Mouse (Mus musculus) liver (tissue): ENCODE data around the gene Hoxb6.
A peak's percentile ranks its signal among the peaks of the same experiment; 100 is the strongest.

Experiments
- DNase-seq: peaks from one replicate; pipeline ENCODE4 v3.0.0-alpha.2; 2020; ENCODE audit warnings: mixed read lengths

Hoxb6 gene

DNA sequence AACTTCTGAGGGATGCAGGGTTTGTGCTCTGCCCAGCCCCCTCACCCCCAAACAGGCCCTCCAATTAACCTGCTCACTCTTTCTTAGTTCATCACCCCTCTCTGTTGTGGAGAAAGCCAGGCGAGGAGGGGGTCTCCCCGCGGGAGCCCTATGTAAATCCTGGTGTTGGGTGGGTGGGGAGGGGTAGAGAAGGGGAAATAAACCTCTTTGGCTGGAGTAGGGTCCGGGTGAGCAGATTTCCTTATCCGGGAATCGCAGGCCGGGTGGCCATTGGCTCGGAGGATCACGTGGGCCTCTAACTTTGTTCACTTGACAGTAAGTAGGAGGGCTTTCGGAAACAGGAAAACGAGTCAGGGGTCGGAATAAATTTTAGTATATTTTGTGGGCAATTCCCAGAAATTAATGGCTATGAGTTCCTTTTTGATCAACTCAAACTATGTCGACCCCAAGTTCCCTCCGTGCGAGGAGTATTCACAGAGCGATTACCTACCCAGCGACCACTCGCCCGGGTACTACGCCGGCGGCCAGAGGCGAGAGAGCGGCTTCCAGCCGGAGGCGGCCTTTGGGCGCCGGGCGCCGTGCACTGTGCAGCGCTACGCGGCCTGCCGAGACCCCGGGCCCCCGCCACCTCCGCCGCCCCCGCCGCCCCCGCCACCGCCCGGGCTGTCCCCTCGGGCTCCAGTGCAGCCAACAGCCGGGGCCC is 26.2 kb downstream of the Hoxb6 start:
- peak; percentile 64 for DNase-seq

DNA sequence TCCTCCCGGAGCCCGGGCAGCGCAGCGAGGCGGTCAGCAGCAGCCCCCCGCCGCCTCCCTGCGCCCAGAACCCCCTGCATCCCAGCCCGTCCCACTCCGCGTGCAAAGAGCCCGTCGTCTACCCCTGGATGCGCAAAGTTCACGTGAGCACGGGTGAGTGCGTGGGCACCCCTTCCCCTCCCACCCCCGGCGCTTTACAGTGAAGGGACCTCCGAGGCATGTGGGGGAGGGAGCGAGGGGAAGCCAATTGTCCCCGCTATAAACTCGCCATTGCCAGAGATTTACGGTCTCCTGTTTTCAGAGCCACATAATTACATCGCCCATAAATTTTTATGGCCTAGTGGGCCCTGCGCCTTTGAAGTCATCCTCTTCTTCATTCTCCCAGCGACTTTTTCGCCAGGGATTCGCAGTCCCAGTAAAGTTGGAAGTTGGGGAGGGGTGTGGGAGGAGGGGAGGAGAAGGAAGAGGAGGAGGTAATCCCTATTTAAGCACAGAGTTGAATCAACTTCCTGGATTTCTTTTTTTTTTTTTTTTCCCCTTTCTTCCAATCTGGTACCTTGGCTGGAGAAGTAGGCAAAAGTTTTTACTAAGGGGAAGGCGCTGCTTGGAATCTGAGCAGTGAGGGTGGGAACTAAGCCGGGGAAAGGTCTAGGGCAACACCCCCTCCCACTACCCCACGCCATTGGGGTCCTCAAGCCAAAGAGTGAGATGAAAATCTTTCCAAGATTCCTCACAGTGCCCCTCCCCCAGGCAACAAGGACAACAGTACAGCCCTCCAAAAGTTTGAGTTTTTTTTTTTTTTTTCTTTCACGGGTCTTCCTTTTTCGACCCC is 27.0 kb downstream of the Hoxb6 start:
- no peak for DNase-seq

DNA sequence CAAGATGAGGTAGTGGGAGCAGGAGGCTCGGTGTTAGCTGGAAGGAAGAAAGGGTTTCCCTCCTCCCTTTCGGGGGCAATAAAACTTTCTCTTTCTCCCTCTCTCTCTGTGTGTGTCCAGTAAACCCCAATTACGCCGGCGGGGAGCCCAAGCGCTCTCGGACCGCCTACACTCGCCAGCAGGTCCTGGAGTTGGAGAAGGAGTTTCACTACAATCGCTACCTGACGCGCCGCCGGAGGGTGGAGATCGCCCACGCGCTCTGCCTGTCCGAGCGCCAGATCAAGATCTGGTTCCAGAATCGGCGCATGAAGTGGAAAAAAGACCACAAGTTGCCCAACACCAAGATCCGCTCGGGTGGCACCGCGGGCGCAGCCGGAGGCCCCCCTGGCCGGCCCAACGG is 27.6 kb downstream of the Hoxb6 start:
- no peak for DNase-seq

DNA sequence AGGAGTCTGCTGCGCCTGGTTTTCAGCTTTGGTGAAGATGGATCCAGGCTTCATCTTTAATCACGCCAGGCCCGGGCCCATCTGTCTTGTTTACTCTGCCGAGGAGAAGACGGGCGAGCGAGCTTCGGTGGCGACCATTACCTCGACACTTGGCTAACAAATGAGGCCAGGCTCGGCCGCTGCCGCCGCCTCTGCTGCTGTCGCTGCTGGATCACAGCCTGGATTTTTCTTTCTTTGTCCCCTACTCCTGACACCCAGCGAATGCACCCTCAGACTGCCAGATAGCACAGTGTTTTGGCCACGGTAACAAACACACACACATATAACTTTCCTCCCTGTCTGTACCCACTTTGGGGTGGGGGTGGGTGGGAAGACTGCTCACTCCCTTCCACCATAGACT is 28.4 kb downstream of the Hoxb6 start:
- no peak for DNase-seq

DNA sequence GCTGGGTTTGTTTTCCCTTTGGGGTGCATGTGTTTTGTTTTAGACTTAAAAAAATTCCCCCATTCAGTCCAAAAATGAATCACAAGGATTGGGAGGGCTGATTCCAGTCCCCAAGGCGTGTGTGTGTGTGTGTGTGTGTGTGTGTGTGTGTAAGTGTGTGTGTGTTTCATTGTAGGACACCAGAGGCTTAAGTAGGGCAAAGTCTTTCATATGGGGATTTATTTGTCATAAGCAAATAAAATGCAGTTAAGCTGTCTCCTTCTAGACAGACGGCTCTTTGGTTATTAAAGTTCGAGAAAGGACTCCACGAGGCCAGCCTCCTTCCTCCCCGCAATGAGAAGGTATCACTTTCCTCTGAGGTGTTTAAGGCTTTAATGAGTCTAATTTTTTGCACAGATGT is 29.6 kb downstream of the Hoxb6 start:
- no peak for DNase-seq

DNA sequence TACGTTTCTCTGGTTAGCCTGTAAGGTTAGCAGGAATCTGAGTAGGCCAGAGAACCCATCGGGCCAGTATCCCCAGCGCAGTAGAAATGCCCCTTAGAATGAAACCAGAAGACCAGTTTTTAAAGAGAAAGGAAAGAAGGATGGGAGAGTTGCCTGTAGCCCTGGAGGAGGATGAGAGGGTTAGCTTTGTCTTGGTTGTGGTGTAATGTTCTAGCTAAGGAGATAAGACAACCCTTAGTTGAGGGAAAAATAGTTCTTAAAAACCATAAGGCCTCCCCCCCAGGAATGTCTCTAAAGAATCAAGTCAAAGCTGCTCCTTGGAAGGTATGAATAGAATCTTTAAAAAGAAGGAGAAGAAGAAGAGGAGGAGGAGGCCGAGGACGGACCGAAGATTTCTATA is 30.5 kb downstream of the Hoxb6 start:
- no peak for DNase-seq

DNA sequence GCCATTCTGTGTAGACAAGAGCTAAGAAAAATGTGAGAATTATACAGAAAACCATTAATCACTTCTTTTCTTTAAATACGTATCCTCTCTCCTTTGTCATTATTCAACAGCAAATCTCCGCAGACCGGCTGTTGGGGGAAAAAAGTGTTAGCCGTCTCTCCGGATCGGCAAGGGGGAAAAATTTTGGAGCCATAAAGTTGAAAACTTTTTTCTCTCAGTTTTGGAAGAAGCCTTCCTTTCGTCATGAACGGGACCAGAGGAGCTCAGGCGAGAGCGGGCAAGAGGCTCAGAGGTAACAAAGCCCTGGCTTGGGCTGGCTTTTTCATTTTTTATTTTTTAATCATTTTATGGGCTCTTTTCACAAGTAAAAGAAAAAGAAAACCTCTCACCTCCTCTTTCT is 30.9 kb downstream of the Hoxb6 start, which contains the start of gene Hoxb3:
Gene Hoxb3, plus strand, starts transcription at position 173 of the 400 bp plus-strand sequence.
- DNase-seq = no peak

DNA sequence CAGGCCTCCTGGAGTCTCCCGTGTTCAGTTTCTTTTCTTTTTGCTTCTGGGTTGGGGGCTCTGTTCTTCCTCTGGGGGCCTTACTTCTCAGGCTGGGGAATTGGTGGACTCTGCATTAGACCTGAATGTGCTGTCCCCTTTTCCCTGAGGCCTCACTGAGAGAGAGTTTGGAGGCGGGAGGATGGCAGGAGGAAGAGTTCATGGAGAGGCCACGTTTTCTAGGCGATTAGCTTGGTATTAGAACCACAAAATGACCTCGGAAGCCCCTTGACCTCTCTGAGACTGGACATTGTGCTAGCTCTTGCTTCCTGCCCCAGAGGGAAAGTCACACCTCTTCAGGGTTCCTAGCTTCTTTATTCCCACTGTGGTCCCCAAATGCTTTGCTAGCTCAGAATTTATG is 31.8 kb downstream of the Hoxb6 start:
- no peak for DNase-seq

DNA sequence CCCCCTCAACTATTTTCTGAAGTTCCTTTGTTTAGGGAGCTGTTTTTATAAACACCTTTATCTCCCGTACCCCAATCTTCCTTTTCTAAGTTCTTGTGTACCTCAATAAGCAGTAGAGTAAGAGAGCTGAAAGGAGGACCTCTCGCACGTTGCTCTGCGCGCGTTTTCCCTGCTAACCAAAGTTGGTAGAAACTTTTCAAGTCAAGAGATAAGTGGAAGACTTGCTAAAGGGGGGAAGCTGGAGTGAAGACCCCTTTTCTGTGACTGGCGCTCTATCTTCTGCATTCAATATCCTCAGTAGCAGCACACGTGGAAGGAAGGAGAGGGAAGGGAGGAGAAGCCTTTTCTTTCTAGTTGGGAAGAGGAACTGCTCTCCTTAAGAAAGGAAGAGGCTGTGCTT is 32.7 kb downstream of the Hoxb6 start:
- no peak for DNase-seq

DNA sequence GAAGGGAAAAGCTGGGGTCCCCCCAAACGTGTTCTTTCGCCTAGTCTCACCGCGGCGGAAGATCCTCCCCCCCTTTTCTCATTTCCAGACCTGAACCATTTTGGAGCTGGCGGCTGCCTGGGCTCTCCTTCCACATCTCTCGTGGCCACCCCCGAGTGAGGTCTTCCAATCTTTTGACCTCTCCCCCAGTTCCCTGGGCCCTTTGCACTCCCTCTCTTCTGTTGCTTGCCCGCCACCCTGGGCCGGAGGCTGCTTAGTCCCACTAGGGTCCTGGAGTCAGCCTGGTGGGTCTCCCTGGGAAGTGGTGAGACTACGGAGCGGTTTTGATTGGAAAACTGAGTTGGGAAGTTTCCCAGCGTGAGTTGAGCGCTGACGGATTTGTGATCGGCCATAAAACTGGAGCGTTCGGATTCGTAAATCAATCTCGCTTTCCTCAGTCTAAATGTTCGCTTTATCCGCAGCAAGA is 33.5 kb downstream of the Hoxb6 start:
- DNase-seq = no peak

DNA sequence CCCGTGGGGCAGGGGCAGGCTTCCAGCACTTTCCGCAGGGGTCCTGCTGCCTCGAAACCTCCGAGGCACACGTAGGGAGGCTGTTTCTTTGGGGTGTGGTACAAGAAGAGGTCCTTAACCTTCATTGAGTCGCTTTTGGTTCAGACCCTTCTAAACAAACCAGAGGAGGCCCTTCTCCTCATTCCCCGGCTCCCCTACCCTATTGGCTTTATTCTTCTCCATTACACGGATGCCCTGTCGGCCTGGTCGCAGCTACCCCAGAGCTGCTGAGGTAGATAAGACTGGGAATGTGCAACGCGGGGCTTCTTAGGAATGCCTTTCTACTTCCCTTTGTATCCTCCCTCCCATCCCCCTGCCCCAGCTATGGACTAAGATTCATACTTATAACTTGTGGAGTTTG is 34.4 kb downstream of the Hoxb6 start:
- no peak for DNase-seq

DNA sequence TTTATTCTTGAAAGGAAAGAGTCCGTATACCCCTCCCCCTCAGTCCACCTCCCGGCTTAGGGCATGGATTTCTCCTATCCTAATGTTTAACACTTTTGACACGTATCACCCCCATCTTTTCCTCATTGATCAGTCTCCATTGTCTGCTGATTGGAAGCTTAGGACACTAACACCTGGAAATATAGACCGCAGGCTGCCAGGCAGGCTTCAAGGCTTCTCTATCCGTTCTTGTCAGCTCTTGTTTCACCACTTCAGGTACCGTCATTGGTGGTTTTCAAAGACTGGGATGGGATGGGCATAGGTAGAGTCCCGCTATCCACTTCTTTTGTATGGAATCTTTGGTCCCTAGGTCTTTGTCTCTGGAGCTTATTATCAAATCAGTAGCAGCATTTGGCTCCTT is 34.8 kb downstream of the Hoxb6 start:
- DNase-seq = no peak

DNA sequence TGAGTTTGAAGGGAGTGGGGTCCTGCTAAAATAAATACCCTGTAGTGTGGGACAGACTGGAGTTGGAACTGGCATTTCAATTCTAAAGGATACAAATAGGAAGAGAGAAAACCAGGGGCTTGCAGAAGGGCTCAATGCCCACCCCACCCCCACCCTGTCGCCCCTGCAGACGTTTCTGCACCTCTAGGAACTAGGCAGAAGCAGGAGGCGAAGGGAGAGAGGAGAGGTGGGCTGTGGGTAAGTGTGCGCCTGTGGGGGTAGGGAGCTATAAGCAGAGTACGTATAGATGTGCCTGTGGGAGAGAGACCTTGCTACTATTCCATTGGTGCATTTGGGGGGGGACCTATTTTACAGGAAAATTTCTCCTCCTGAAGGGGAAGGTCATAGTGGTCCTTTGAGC is 35.5 kb downstream of the Hoxb6 start:
- DNase-seq = no peak

DNA sequence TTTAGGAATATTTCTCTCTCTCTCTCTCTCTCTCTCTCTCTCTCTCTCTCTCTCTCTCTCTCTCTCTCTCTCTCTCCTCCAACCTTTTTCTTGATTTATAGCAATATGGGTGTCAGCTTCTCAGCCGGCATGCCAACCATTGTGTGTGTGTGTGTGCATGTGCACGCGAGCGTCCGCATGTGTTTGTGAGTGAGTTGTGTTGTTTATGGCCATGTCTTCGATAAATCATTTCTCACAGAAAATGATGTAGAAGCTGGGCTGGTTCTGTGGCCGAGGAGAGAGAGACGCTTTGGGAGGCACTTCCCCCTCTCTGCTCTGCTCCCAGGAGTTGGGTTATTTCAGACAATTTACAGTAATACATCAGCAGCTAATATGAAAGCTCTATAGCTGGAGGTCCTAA is 36.3 kb downstream of the Hoxb6 start:
- no peak for DNase-seq

DNA sequence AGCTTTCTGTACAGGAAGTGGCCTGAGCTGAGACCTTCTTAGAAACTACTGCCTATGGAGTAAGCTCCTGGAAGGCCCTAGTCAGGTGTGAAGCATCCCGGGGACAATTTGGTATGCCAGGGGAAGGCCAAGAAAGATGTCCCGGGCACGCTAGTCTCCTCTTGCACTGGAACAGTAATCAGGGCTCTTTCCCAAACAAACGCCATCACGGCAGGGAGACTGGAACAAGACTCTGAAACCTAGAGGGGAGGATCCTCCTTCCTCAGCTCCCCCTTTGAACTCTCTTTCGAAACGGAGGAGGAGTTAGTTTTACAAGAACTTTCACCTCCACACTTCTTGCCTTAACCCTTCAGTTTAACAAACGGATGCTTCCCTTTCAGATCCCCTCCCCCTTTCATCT is 39.8 kb downstream of the Hoxb6 start:
- no peak for DNase-seq

DNA sequence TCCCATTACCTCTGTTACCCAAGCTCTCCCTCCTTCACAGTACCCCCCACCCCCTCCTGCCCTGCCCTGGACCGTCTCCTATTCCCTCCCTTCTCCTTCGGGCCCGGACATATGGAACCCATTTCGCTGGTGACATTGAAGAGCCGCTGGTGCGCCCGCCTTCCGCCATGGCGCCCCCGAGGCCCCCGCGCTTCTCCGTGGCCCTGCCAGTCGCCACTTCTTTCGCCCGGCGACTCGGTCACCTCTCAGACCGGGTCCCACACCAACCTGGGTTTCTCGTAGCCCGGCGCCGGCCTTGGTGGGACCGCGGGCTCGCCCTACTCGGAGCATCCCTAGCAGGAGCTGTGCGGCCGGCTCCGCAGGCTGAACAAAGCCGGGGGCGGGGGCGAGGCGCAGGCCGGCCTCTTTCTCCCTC is 40.3 kb downstream of the Hoxb6 start:
- no peak for DNase-seq

DNA sequence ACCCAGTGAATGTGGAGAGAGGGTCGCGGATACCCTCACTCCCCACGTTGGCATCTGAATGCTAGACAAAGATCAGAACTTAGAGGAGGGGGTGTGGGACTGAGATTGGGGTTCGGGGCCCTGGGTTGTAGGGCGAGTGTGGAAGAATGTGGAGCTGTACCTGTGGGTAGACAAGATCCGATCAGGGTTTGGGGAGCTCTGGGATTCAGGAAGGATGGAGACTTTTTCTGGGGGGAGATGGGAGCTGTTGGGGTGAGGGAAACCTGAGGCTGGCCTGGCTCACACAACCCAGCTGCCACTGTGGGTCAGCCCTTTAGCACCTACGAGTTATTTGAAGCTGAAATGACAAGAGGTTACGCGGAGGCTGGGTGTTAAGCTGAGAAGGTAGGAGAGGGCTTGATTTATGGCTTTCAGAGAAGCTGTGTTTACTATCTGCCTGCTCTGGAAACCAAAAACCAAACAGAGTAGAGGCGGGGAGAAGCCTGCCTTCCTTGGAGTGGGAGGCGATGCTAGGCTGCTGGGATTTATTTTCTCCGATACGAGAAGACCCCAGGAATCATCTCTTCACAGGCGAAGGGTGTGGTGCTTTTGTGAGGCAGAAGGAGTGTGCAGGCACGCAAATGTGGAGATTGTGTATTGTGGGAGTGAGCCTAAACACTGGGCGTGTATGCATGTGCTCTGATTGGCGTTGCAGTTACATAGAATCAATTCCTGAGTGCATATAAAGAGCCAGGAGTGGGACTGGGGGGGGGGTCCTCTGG is 41.1 kb downstream of the Hoxb6 start:
- no peak for DNase-seq

DNA sequence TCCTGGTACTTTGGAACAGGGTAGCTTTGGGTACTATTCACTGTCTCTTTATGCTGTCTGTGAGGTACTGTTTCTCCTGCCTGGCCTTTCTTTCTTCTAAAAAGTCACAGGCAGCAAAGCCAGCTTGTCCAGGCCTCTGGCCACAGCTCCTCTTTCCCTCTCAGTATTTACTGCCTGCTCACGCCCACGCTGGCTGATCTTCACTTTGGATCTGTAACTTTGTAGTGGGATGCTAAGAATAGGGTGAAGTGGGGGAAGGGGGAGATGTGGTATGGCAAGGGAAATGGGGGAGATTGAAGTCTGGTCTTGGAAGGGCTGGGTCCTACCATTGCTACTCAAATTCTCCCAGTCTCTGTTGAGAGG is 41.7 kb downstream of the Hoxb6 start:
- DNase-seq = no peak

DNA sequence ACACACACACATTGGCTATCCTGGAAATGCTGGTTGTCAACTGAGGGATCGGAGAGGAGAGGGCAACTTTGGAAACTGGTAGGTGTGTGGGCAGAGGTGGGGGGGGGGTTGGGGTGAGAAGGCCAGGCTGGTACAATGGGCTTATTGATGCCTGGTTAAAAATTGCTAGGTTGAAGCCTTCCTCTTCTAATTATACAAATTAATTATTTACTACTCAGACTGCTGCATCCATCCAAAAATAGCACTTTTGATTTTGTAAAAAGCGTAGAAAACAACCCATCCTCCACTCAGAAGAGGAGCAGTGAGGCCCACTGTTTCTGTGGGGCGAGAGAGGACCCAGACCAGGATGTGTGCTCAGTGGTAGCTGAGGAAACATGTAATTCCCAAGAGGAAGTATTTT is 42.7 kb downstream of the Hoxb6 start:
- no peak for DNase-seq

DNA sequence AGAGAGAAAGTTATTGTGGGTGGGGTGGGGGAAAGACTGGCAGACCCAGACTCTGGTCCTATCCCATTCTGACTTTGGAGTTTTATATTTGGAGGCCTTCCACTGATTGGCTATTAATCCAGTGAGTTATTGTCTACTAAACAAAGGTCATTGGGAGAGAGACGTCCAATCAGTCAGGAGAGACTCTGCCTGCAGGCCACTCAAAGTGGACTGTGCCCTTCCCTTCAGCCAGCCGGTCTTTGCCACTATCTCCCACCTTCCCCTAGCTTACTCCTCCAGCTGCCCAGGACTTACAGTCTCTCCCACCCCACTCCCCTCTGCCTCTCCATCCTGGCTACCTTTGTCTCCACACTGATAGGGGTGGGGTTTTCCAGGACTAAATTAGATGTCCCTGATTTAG is 44.3 kb downstream of the Hoxb6 start:
- no peak for DNase-seq

DNA sequence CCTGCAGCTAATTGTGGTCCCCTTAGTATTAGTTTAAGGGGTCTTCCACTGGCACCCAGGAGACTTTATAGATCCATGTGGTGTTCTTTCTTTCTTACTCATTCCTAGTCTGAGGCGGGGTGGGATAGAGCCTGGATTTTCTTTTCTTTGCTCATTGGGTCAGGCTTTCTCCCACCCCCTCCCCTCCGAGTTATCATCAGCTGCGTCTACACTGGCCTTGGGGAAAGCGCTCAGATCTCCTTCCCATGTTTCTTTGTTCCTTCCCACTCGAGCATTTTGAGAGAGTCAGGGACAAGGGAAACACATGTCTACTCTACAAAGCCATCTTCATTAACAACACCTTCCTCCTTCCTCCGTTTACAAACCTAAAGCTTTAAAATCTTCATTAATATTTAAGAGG is 44.8 kb downstream of the Hoxb6 start:
- DNase-seq = no peak

DNA sequence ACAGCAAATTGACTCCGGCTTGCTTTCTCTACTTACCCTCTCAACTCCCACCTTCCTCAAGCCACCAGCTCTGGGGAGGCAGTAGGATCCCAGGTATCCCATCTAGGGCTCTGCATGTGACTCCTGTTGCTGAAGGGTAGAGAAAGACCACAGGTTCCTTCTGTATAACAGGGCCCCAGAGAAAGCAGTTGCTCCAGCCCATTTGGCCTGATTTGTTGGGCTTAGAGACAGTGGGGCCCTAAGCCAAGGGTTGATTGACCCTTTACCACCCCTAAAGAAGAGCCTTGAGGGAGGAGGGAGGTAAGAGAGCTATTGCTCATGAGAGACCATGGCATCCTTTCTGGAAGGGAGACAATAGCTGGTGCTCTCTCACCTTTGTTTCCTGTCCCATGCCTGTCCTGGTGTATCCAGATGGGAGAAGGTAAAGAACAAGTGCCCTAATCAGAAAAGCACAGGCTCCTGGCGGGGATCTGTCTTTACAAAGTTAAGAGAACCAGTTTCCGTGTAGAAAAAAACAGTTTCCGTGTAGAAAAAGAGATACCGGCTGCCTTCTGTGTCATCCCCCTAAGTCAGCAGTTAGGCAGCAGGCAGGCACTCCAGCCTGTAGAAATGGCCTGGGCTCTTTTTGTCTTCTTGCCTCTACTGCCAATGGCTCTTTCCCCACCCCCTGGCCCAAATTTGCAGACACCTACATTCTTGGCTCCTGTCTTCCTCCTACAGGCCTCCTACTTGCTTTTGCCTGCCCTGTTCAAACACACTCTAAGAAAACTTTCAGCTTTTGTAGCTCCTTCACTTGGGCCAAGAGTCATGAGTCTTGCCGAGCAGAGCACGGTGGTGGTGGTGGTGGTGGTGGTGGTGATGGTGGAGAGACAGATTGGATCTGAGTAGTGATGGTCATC is 46.9 kb downstream of the Hoxb6 start:
- DNase-seq = no peak
